Mouse (Mus musculus): ENCODE data around the gene Sprr2d.

The Sprr2d gene

DNA sequence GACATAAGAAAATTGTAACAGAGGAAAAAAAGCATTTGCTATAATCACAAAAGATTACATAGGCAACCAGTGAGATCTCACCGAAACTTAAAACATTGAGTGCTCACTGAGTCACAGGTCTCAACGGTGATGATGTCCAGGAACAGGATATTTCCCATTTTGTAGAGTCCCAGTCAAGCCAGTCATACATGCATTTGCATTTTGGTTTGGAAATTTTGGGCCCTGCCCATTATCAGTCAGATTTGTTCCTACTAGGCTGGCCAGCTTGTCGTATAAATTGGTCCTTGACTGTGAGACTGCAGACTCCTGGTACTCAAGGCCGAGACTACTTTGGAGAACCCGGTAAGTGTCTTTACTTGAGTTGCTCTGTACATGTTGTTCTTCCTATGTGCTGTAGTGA, at the start of gene Sprr2d:
Gene Sprr2d, plus strand, starts transcription at position 301 of the 400 bp plus-strand sequence.
- no peak for DNase-seq (ENCODE audit: low spot score)

DNA sequence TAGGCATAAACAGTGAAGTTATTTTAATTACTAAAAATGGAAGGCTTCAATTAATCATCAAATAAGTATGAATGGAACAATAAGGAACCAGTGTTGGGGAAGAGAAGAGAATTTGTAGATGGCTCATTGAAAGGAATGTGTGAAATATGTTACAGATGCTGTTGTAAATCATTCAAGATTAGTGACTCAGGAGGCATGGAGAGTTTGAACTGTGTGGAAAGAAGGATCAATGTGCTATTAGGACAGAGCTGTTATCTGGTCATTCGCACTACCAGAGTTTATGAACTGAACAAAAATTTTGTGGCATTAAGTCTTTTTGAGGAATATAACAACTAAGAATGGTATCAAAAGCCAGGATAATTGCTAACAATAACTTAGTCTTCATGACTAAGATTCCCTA, 31.5 kb upstream of the Sprr2d start:
- no peak for DNase-seq (ENCODE audit: low spot score)

DNA sequence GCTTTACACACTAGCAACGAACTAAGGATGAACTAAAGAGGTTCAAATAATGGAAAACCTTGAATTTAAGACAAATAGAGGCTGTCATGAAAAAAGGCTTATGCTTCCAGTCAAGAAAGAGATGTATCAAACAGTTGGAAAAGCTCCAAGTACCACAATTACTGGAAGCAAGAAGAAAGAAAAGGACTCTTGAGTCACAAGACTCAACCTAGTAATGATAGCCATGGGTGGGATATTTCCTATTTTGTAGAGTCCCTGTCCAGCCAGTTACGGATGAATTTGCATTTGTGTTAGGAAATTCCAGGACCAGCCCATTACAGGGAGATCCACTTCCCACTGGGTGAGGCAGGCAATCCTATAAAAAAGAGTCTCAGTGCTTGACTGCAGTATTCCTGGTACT, 22.6 kb upstream of the Sprr2d start, which contains the start of gene Sprr2b:
Gene Sprr2b, plus strand, starts transcription at position 301 of the 400 bp plus-strand sequence.
- no peak for DNase-seq (ENCODE audit: low spot score)

DNA sequence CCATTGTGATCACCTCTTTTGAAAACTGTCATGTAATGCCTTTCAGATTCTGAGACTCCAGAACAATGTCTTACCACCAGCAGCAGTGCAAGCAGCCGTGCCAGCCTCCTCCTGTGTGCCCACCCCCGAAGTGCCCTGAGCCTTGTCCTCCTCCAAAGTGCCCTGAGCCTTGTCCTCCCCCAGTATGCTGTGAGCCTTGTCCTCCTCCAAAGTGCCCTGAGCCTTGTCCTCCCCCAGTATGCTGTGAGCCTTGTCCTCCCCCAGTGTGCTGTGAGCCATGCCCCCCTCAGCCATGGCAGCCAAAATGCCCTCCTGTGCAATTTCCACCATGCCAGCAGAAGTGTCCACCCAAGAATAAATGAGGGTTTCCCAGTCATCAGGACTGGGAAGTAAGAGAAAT, 21.6 kb upstream of the Sprr2d start:
- no peak for DNase-seq (ENCODE audit: low spot score)

DNA sequence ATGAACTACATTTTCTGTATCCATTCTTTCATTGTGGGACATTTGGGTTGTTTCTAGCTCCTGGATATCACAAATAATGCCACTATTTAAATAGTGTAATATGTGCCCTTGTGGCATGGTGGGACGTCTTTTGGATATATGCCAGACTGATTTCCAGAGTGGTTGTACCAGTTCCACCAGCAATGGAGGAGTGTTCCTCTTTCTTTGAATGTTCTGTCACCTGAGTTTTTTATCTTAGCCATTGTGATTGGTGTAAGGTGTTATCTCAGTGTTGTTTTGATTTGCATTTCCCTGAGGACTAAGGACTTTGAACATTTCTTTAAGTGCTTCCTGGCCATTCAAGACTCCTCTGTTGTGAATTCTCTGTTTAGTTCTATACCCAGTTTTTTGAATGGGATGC, 2.7 kb upstream of the Sprr2d start:
- DNase-seq (ENCODE audit: low spot score) = no peak

DNA sequence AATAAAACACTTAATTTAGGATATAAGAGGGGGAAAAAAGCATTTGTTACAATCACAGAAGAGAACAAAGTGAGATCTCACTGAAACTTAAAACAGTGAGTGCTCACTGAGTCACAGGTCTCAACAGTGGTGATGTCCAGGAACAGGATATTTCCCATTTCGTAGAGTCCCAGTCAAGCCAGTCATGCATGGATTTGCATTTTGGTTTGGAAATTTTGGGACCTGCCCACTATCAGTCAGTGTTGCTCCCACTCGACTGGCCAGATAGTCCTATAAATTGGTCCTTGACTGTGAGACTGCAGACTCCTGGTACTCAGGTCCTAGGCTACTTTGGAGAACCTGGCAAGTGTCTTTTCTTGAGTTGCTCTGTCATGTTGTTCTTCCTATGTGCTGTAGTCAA, 12.9 kb downstream of the Sprr2d start, which contains the start of gene Sprr2e:
Gene Sprr2e, plus strand, starts transcription at position 301 of the 400 bp plus-strand sequence.
- DNase-seq (ENCODE audit: low spot score) = no peak

DNA sequence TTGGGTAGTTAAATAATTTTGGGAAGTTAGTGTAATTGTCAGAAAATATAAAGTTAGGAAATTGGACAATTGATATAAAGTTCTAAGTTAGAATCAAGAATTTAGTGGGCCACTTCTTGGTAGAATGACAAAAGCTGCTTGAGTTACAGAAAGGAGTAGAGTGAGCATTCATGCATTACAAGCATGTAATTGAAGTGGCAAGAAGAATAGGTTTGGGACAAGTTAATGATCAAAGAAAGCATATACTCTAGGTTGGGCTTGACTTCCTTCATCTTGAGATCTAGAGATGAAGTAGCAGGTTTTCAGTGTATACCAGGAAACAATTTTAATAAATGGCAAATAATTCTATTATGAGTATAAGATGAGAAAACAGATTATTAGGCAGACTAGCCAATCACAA, 22.7 kb downstream of the Sprr2d start:
- DNase-seq (ENCODE audit: low spot score) = no peak

DNA sequence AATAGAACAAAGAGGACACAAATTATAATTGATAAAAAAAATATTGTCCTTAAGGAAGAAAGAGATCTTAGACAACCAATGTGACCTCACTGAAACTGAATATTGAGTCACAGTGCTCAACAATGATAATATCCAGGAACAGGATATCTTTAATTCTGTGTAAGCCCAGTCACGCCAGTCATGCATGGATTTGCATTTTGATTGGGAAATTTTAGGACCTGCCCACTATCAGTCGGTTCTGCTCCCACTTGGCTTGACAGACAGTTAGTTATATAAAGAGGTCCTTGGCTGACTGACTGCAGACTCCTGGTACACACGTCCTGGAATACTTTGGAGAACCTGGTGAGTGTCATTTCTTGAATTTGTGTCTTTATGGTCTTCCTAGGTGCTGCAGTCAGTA, 25.9 kb downstream of the Sprr2d start, which contains the start of gene Sprr2f:
Gene Sprr2f, plus strand, starts transcription at position 301 of the 400 bp plus-strand sequence.
- DNase-seq (ENCODE audit: low spot score) = no peak

DNA sequence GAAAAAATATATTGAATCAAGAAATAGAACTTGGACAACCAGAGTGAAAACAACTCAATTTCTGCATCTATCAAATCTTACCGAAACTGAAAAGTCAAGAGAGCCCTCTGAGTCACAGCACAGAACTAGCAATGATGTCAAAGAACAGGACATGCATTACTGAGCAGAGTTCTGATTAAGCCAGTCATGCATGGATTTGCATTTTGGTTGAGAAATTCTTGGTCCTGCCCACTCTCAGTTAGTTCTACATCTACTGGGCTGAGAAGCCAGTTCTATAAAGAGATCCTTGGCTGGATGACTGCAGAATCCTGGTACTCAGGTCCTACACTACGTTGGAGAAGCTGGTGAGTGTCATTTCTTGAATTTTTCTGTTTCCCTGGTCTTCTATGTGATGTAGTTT, 34.7 kb downstream of the Sprr2d start:
- DNase-seq (ENCODE audit: low spot score) = no peak

DNA sequence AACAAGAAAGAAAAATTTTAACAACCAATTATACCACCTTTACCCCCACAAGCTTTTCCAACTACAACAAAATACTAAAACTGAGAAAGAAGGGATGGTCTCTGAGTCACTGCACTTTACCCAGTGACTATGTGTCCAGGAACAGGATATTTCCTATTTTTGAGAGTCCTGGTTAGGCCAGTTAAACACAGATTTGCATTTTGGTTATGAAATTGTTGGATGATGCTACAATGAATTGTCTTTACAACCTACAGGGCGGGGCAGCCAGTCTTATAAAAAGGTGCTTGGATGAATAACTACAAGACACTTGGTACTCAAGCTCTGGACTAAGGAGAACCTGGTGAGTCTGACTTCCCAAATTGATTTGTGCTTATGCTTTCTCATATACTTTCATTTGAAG, 46.4 kb downstream of the Sprr2d start, which contains the start of gene Sprr2h:
Gene Sprr2h, plus strand, starts transcription at position 301 of the 400 bp plus-strand sequence.
- DNase-seq (ENCODE audit: low spot score) = no peak

Data from ovary, postnatal 10 days (tissue).